Mouse (Mus musculus) ES-E14 (cell line): ENCODE measurements around the gene Itpr1. TPM values are rescaled to one million over a fixed set of nuclear protein-coding genes. Genes with fewer than 3 reads are reported as not detected.

Experiments
- DNase-seq: peaks from one replicate; pipeline ENCODE4 v3.0.0-alpha.2; 2013; ENCODE audit warnings: low read depth, low spot score
- H3K27ac ChIP-seq: 2 replicates; pipeline ENCODE4 v1.5.1; 2012; ENCODE audit warnings: low read depth, mild to moderate bottlenecking, low read length, moderate library complexity, mixed read lengths; ENCODE audit not compliant: poor library complexity, insufficient read depth, severe bottlenecking
- H3K36me3 ChIP-seq: 2 replicates; pipeline ENCODE4 v1.6.1; 2012; ENCODE audit warnings: mild to moderate bottlenecking, low read length, moderate library complexity, mixed read lengths; ENCODE audit not compliant: control insufficient read depth, poor library complexity, insufficient read depth, severe bottlenecking
- H3K4me1 ChIP-seq, 2 experiments: fragments of 150-350 bp in 1 of 2; sonication (generic) in 1 of 2; 2 replicates each; pipeline ENCODE4 v1.6.1; 2012; ENCODE audit warnings: low read length in 2 of 2, mild to moderate bottlenecking in 1 of 2, mixed read lengths in 1 of 2; ENCODE audit not compliant: control insufficient read depth in 2 of 2, insufficient read depth in 2 of 2, poor library complexity in 1 of 2
- H3K4me3 ChIP-seq, 2 experiments: fragments of 150-350 bp in 1 of 2; sonication (generic) in 1 of 2; 2 replicates each; pipeline ENCODE4 v1.5.1; 2012; ENCODE audit warnings: low read length in 2 of 2, low read depth in 1 of 2, mild to moderate bottlenecking in 1 of 2, mixed read lengths in 1 of 2; ENCODE audit not compliant: insufficient read depth in 1 of 2, poor library complexity in 1 of 2, severe bottlenecking in 1 of 2
- H3K9ac ChIP-seq: 2 replicates; pipeline ENCODE4 v1.6.1; 2012; ENCODE audit warnings: low read depth, mild to moderate bottlenecking, low read length, mixed read lengths; ENCODE audit not compliant: poor library complexity, insufficient read depth, severe bottlenecking
- H3K9me3 ChIP-seq: fragments of 150-350 bp; sonication (generic); 2 replicates; pipeline ENCODE4 v1.6.1; 2012; ENCODE audit warnings: low read depth, mild to moderate bottlenecking, low read length; ENCODE audit not compliant: control insufficient read depth, insufficient read depth
- CHD2 ChIP-seq: IDR thresholded peaks from 2 replicates; pipeline ENCODE4 v1.6.1; 2014; ENCODE audit warnings: mild to moderate bottlenecking, low read depth, low read length, inconsistent platforms
- HCFC1 ChIP-seq: IDR thresholded peaks from 2 replicates; pipeline ENCODE4 v1.6.1; 2012; ENCODE audit warnings: low read length, inconsistent platforms, borderline replicate concordance; ENCODE audit not compliant: insufficient read depth
- MAFK ChIP-seq: IDR thresholded peaks from 2 replicates; pipeline ENCODE4 v1.6.1; 2014; ENCODE audit warnings: mild to moderate bottlenecking, low read depth, low read length, inconsistent platforms; ENCODE audit not compliant: insufficient read depth
- ZC3H11A ChIP-seq: IDR thresholded peaks from 2 replicates; pipeline ENCODE4 v1.6.1; 2012; ENCODE audit warnings: low read depth, mild to moderate bottlenecking, inconsistent platforms, low read length, borderline replicate concordance
- ZNF384 ChIP-seq: IDR thresholded peaks from 2 replicates; pipeline ENCODE4 v1.6.1; 2012; ENCODE audit warnings: low read depth, low read length, inconsistent platforms
- in situ Hi-C, 2 experiments: fragments of 600-800 bp; cut with MboI; formaldehyde crosslinking; loops; one replicate each; pipeline ENCODE4 v1.15.1; 2025; ENCODE audit warnings: low sequenced_read_pairs in 2 of 2, inconsistent platforms in 1 of 2; ENCODE audit not compliant: unreplicated experiment in 2 of 2
- total RNA-seq: library from RNA; depleted of rRNA; stranded (reverse); fragments of 300-350 nt; gene quantifications from 2 replicates; pipeline ENCODE4 v1.2.3, GENCODE M21; 2012

Itpr1 gene
- total RNA-seq, 1 experiment: 52.8 TPM

GRCm38 (mm10) chr6:108288979-108289378 is 76.1 kb downstream of the Itpr1 start:
- H3K36me3 ChIP-seq: no peaks in the 10 kb centered on the region
- no peak overlapping the region for H3K27ac ChIP-seq
- in situ Hi-C loops: no loop called here
- no peak overlapping the region for H3K9ac ChIP-seq
- H3K4me1 ChIP-seq: no peaks in the 10 kb centered on the region
- no peaks in the 10 kb centered on the region for H3K9me3 ChIP-seq
- H3K4me3 ChIP-seq: no peak overlapping the region
- TF ChIP-seq CHD2: no peak
- no peak for TF ChIP-seq ZNF384
- DNase-seq: no peak

- Histone ChIP-seq H3K36me3 (no peaks in the 10 kb centered on the region), H3K9ac (no peak overlapping the region), H3K27ac (no peak overlapping the region), H3K4me3 (no peak overlapping the region), H3K9me3 (no peaks in the 10 kb centered on the region), H3K4me1 (no peaks in the 10 kb centered on the region)
- in situ Hi-C loops: no loop called here
- TF ChIP-seq ZC3H11A (no peak), HCFC1 (no peak), MAFK (no peak), CHD2 (no peak), ZNF384 (no peak)
- DNase-seq: no peak
Observed at GRCm38 (mm10) chr6:108290978-108291377, 78.1 kb downstream of the Itpr1 start.

- no peak for DNase-seq
- Histone ChIP-seq H3K9ac (no peak overlapping the region), H3K36me3 (no peaks in the 10 kb centered on the region), H3K4me1 (no peaks in the 10 kb centered on the region), H3K27ac (no peak overlapping the region), H3K4me3 (no peak overlapping the region), H3K9me3 (no peaks in the 10 kb centered on the region)
- TF ChIP-seq CHD2: no peak
- no peak for TF ChIP-seq ZNF384
- TF ChIP-seq ZC3H11A: no peak
- TF ChIP-seq MAFK: no peak
- no peak for TF ChIP-seq HCFC1
- in situ Hi-C loops: no loop called here
Observed at GRCm38 (mm10) chr6:108291556-108291955, 78.7 kb downstream of the Itpr1 start.

- no peak overlapping the region for H3K9ac ChIP-seq
- TF ChIP-seq ZC3H11A (no peak), HCFC1 (no peak), MAFK (no peak), CHD2 (no peak), ZNF384 (no peak)
- H3K4me3 ChIP-seq: no peak overlapping the region
- H3K27ac ChIP-seq: no peak overlapping the region
- no peaks in the 10 kb centered on the region for H3K4me1 ChIP-seq
- in situ Hi-C loops: no loop called here
- H3K36me3 ChIP-seq: no peaks in the 10 kb centered on the region
- DNase-seq: no peak
- no peaks in the 10 kb centered on the region for H3K9me3 ChIP-seq
Observed at GRCm38 (mm10) chr6:108301856-108302255, 89.0 kb downstream of the Itpr1 start.
